Mouse (Mus musculus): ENCODE measurements around the gene Unc13b.

DNA sequence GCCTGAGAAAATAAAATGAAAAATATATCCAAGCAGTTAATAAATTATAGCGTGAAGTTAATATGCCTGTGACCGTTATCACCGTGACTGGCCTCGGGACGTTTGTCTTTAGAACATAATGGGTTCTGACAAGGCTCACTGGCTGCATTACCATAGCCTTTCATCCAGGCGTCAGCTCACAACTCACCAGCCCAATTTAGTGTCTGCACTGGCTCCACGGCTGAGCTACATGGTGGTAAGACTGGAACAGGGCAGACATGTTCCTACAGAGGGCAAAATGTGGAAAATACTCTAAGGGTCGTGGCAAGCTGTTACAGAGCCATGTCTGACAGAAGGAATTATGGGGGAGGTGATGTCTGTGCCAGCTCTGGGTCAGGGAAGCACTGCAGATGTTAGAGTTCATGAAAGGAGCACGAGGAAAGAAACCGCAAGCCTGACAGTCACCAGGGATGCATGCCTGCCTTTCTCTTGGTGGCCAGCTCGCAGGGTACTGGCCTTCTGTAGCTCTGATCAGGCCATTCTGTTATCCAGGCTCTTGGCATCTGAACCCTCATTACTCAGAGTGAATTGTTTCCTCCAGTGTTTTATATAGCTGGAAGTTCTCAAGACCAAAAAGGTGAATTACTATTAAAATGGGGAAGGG lies 251.1 kb downstream of the Unc13b start:
- TF ChIP-seq CTCF (IDR thresholded peaks at IDR 0.05; ENCODE audit: control insufficient read depth, insufficient read depth, insufficient read length) (no peak), MAX (IDR thresholded peaks at IDR 0.05) (no peak), MYOD1 (IDR thresholded peaks at IDR 0.05; ENCODE audit: control insufficient read depth, insufficient read length, low read depth) (no peak), MYOG (IDR thresholded peaks at IDR 0.05; ENCODE audit: control insufficient read depth, extremely low read depth, insufficient read length) (no peak)
